Mouse (Mus musculus): ENCODE measurements around the gene Atp13a5. TPM values are rescaled to one million over a fixed set of nuclear protein-coding genes. Genes with fewer than 3 reads are reported as not detected.

Atp13a5 gene
- not detected in 2 replicates for total RNA-seq (2015; ENCODE audit: low replicate concordance)
- not detected in 2 replicates for total RNA-seq (2017; ENCODE audit: low replicate concordance)

- ATAC-seq (replicated peaks; ENCODE audit: low FRiP score, poor library complexity, severe bottlenecking), result no peak
Measured at GRCm38 (mm10) chr16:29378458-29378857, at the start of gene Atp13a5. Gene Atp13a5, minus strand, starts transcription at chr16:29378732.

- ATAC-seq (replicated peaks; ENCODE audit: low FRiP score, poor library complexity, severe bottlenecking), result no peak
Measured at GRCm38 (mm10) chr16:29414822-29415221, 36.3 kb upstream of the Atp13a5 start.

DNA sequence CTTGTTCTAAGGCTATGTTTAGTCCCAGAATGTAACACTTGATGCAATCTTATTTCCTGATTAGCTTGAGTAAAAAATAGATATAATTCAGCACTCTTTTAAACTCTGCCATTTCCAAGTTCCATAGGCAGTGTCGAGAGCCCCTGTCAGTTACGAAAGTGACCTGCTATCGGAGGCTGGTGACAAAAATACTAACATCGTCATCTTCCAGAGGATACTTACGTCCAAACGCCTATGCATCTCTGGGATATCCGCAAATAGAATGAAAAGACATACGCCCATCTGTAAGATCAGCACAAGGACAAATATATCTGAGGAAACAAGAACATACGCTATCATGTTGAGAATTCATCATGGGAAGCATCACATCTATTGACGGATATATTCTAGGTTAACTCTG is 28.8 kb upstream of the Atp13a5 start:
- no peak for ATAC-seq (replicated peaks; ENCODE audit: low FRiP score, poor library complexity, severe bottlenecking)

- ATAC-seq (replicated peaks; ENCODE audit: low FRiP score, poor library complexity, severe bottlenecking), result no peak
Measured at GRCm38 (mm10) chr16:29399079-29399478, 20.5 kb upstream of the Atp13a5 start.

DNA sequence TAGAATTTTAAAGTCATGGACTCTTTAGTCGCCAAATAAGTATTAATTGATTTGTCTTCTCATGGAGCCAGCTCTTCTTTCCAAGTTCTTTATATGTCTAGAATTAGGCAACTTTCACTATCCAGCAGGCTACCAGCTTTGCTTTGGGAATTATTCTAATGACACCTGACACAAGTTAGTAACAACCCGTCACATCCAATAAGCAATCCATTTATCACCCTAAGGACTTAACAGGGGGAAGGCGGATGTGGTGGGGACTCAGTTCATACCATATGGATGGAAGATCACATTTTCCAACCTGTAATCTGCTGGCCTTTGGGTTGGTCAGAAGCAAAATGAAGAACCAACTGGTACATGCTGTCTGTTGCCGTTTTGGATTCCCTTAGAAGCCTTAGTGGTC is 6.2 kb upstream of the Atp13a5 start:
- ATAC-seq (replicated peaks; ENCODE audit: low FRiP score, poor library complexity, severe bottlenecking), result no peak

DNA sequence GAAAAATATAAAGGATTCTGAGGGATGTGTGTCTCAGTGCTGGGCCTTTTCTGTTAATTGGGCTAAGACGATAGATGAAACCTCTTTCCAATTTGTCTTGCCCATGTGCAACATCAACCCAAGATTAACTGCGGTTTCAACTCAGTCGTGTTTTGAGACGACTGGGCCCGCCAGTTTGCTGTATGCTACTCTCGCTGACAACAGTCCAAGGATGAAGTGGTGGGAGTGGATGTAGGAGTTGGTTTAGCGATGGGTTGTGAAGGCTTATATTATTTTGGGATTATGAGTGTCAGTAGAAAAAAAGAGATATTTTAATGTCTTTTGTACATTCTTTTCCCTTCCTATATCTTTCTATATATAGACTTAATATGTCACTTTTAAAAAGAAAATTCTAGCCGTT is 3.9 kb downstream of the Atp13a5 start:
- ATAC-seq (replicated peaks; ENCODE audit: low FRiP score, poor library complexity, severe bottlenecking), result no peak

- ATAC-seq (replicated peaks; ENCODE audit: low FRiP score, poor library complexity, severe bottlenecking), result no peak
Measured at GRCm38 (mm10) chr16:29331351-29332044, 47.0 kb downstream of the Atp13a5 start.

DNA sequence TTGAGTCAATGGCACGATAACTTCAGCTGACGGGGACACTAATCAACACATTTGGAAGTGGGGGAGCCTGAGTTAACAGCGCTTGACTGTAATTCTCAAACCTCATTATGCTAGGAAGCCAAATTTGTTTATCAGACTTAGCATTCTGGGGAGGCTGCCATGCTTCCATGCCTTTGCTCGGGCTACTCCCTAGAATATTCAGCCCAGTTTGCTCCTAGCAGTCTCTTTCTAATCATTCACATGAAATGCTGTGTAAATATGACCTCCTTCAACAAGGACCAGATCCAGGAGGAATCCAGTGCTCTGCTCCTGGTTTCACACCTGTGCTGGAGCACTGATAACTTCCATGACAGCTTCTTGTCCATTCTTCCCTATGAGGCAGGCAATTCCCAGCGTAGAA is 47.6 kb downstream of the Atp13a5 start:
- no peak for ATAC-seq (replicated peaks; ENCODE audit: low FRiP score, poor library complexity, severe bottlenecking)

- no peak for ATAC-seq (replicated peaks; ENCODE audit: low FRiP score, poor library complexity, severe bottlenecking)
Measured at GRCm38 (mm10) chr16:29329213-29329612, 49.3 kb downstream of the Atp13a5 start.

DNA sequence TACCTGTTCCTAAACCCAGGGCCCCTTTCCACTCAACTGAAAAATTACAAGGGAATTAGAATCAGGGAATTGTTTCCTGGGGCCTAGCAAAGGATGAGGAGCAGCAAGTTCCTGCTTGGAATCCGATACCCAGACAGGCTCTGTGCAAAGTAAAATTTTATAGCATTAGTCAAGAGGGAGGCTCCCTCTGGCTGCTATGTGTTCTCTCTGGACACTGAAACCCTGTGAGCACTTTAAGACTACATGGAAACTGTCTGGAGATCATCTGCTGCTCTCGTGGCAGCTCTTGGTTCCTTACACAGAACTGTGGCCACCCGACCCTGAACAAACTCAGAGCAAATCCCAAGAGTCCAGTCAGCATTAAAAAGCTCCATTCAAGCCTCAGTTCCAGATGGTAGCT is 50.6 kb downstream of the Atp13a5 start:
- no peak for ATAC-seq (replicated peaks; ENCODE audit: low FRiP score, poor library complexity, severe bottlenecking)

GRCm38 (mm10) chr16:29325233-29325919 is 53.2 kb downstream of the Atp13a5 start:
- ATAC-seq (replicated peaks; ENCODE audit: low FRiP score, poor library complexity, severe bottlenecking), result no peak

DNA sequence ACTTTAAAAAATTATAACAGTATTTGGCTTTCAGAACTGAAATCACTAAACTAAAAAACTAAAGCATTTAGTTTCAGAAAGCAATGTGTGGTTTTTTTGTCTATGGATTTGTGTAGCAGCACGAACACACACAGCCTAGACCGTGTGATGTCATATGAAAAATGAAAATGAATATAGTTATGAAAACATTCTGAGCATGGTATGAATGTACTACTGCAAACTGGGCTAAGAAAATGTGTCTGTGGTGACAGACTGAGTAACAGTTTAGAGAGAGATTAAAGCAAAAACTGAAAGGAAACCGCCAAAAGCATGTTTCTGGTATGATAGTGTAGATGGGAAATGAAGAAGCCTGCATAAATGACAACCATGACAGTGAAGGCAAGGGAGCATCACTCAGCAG is 57.8 kb downstream of the Atp13a5 start:
- ATAC-seq (replicated peaks; ENCODE audit: low FRiP score, poor library complexity, severe bottlenecking), result no peak

DNA sequence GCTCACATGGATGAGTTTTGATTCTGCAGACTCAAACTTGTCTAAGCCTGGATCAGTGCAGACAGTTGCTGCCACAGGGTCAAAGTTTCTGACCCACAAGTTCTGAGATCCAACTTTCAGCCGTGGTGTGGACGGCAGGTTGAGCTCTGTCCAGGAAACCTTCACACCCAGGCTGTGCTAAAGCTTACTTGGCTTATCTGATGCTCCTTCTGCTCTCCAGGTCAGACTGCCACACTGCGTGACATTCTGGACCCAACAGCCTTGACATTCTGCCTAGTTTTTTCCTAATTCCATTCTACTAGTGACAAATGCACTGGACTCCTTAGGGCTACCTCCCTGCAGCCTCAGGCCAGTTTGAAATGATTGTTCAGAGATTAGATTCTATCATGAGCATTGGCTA is 63.1 kb downstream of the Atp13a5 start:
- no peak for ATAC-seq (replicated peaks; ENCODE audit: low FRiP score, poor library complexity, severe bottlenecking)

- no peak for ATAC-seq (replicated peaks; ENCODE audit: low FRiP score, poor library complexity, severe bottlenecking)
Measured at GRCm38 (mm10) chr16:29314991-29315390, 63.5 kb downstream of the Atp13a5 start.

- ATAC-seq (replicated peaks; ENCODE audit: low FRiP score, poor library complexity, severe bottlenecking), result no peak
Measured at GRCm38 (mm10) chr16:29297555-29298021, 80.9 kb downstream of the Atp13a5 start.

GRCm38 (mm10) chr16:29280691-29281090 is 97.8 kb downstream of the Atp13a5 start:
- ATAC-seq (replicated peaks; ENCODE audit: low FRiP score, poor library complexity, severe bottlenecking), result no peak

DNA sequence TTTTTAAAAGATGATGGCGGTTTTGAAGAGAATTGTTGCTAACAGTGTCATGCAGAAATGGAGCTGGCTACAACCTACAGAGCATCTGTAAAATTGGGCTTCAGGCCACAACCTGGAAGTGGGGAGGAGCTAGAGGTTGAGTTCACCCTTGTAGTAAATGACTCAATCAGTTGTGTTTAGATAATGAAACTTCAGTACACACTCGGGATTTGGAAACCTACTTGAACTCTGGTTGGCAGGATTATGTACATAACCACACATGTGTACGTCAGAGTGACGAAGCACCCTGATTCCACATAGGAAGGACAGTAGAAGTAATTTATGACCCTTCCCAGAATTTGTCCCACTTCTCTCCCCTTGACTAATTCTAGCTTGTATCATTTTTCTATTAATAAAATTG is 124.2 kb downstream of the Atp13a5 start:
- no peak for ATAC-seq (replicated peaks; ENCODE audit: low FRiP score, poor library complexity, severe bottlenecking)

GRCm38 (mm10) chr16:29235951-29236350 is 142.6 kb downstream of the Atp13a5 start:
- no peak for ATAC-seq (replicated peaks; ENCODE audit: low FRiP score, poor library complexity, severe bottlenecking)

GRCm38 (mm10) chr16:29216395-29217295 is 161.9 kb downstream of the Atp13a5 start:
- ATAC-seq (replicated peaks; ENCODE audit: low FRiP score, poor library complexity, severe bottlenecking), result no peak

All from erythroblast, adult 5-6 weeks (primary cell).